Mouse (Mus musculus) embryonic facial prominence, embryonic 15.5 days (tissue): ENCODE results near the gene Pla2g2d. TPM values are rescaled to one million over a fixed set of nuclear protein-coding genes. Genes with fewer than 3 reads are reported as not detected.
A peak's percentile ranks its signal among the peaks of the same experiment; 100 is the strongest.
"Not testable (repeated sequence)": the region's sequence is repeated elsewhere in the genome, so short reads cannot be mapped to it uniquely, and the experiment has no call there.

ENCODE experiments used
- ATAC-seq: fragments of 200-750 bp; cut with Nextera tagmentation; 2 replicates; pipeline ENCODE4 v1.8.0; 2017; ENCODE audit warnings: low read depth, moderate TSS enrichment; ENCODE audit not compliant: insufficient number of reproducible peaks, low FRiP score, low TSS enrichment
- H3K27ac ChIP-seq: fragments of 300-500 bp; sonication (generic); replicated peaks from 2 replicates; pipeline ENCODE4 v1.5.1; 2015; ENCODE audit warnings: mild to moderate bottlenecking, inconsistent platforms
- H3K27me3 ChIP-seq: fragments of 300-500 bp; sonication (generic); 2 replicates; pipeline ENCODE4 v1.6.1; 2015; ENCODE audit warnings: inconsistent platforms
- H3K36me3 ChIP-seq: fragments of 300-500 bp; sonication (generic); 2 replicates; pipeline ENCODE4 v1.6.1; 2015; ENCODE audit warnings: mild to moderate bottlenecking, inconsistent platforms
- H3K4me1 ChIP-seq: fragments of 300-500 bp; sonication (generic); 2 replicates; pipeline ENCODE4 v1.6.1; 2015; ENCODE audit warnings: inconsistent platforms
- H3K4me2 ChIP-seq: fragments of 300-500 bp; sonication (generic); replicated peaks from 2 replicates; pipeline ENCODE4 v1.6.1; 2015; ENCODE audit warnings: mild to moderate bottlenecking, inconsistent platforms
- H3K4me3 ChIP-seq: fragments of 300-500 bp; sonication (generic); replicated peaks from 2 replicates; pipeline ENCODE4 v1.5.1; 2015; ENCODE audit warnings: mild to moderate bottlenecking, inconsistent platforms
- H3K9ac ChIP-seq: fragments of 300-500 bp; sonication (generic); 2 replicates; pipeline ENCODE4 v1.6.1; 2015; ENCODE audit warnings: inconsistent platforms
- H3K9me3 ChIP-seq: fragments of 300-500 bp; sonication (generic); replicated peaks from 2 replicates; pipeline ENCODE4 v1.6.1; 2016; ENCODE audit warnings: inconsistent platforms
- WGBS: fragments of 180-500 bp; shearing (Covaris S2); methylation state at CpG from one replicate; pipeline ENCODE4 v1.1.7; 2015; 5-methylcytosine and 5-hydroxymethylcytosine counted together
- polyA plus RNA-seq: library from polyadenylated mRNA; unstranded; fragments of >200 nt; fragmentation: Nextera tagmentation; extraction: Ambion mirVana; gene quantifications from 2 replicates; pipeline ENCODE4 v1.2.1, GENCODE M21; 2015

Pla2g2d gene
- polyA plus RNA-seq, 1 experiment from 2014 or later = 0.24 TPM

DNA sequence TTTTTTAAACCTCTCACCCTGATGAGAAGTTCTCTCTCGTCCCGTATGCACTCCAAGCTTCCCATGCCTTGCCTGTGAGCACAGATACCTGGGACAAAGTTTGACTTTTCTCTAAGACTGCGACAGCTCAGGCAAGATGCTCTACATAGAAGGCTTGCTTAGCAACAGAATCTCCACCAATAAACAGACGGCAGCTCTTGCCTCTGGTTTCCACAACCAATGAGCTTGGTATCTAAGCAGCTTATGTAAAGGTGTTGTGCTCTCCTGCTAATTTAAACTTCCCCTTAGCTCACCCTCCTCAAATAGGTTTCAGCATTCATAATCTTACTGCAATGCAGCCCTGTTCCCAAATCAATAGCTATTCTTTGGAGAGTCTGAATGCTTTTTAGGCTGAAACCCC lies 26.1 kb downstream of the Pla2g2d start:
- Histone ChIP-seq H3K4me2 (no peak overlapping the region), H3K36me3 (no peaks in the 10 kb centered on the region), H3K4me1 (peaks cover 8% of the 10 kb centered on the region), H3K27ac (no peak overlapping the region), H3K9ac (no peak overlapping the region), H3K27me3 (no peaks in the 10 kb centered on the region), H3K4me3 (no peak overlapping the region), H3K9me3 (no peaks in the 10 kb centered on the region)
- no peak for ATAC-seq
- WGBS = 78% methylated on average over 4 of the region's 4 CpGs

GRCm38 (mm10) chr4:138802917-138803316 lies 27.4 kb downstream of the Pla2g2d start:
- no peaks in the 10 kb centered on the region for H3K27me3 ChIP-seq
- WGBS = 84% methylated on average over 11 of the region's 11 CpGs
- no peak overlapping the region for H3K27ac ChIP-seq
- H3K9me3 ChIP-seq = no peaks in the 10 kb centered on the region
- no peak for ATAC-seq
- no peaks in the 10 kb centered on the region for H3K36me3 ChIP-seq
- H3K4me2 ChIP-seq = no peak overlapping the region
- H3K4me1 ChIP-seq = peaks cover 14% of the 10 kb centered on the region; the same call in 1 of the 2 replicates
- H3K4me3 ChIP-seq = no peak overlapping the region
- H3K9ac ChIP-seq = no peak overlapping the region

DNA sequence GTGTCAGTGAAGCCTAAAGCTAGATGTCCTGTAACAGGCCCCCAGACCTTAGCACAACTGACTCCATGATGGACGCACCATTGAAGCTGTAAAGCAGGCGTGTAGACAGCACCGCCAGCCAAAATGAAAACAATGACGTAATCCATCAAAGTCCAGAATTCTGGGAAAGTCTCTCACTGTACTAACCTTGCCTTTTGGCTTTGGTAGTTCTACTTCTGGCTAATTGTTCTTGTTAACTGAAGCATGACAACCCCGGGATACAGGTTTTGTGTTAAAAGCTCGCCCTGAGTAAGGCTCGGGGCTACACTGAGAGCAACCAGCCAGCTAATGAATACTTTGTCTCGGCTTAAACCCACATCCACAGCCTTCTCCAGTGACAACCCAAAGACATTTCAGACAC lies 29.7 kb downstream of the Pla2g2d start:
- Histone ChIP-seq H3K4me1 (peaks cover 9% of the 10 kb centered on the region; the same call in 1 of the 2 replicates), H3K9me3 (no peaks in the 10 kb centered on the region), H3K4me3 (no peak overlapping the region), H3K27ac (no peak overlapping the region), H3K27me3 (no peaks in the 10 kb centered on the region), H3K9ac (no peak overlapping the region), H3K36me3 (no peaks in the 10 kb centered on the region), H3K4me2 (no peak overlapping the region)
- ATAC-seq = no peak
- WGBS = 57% methylated on average over 8 of the region's 8 CpGs

DNA sequence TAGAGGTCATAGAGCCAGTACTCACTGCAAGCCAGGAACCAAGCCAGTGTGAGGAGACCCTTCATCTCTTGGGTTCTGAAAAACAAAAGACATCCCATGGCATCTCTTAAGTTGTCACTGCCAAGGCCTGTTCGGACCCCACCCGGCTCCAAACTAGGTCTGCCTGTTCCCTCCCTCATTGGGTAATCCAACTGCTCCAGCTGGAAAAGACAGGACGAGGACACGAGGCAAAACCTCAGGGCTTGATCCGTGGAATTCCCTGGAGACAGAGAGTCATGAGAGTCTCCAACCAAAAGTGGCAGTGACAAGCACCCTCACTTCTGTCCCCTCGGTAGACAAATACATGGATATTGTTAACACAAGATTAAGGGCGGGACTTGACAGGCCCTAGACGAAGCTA lies 30.6 kb downstream of the Pla2g2d start:
- 71% methylated on average over 8 of the region's 8 CpGs for WGBS
- Histone ChIP-seq H3K4me3 (no peak overlapping the region), H3K9me3 (no peaks in the 10 kb centered on the region), H3K9ac (no peak overlapping the region), H3K36me3 (no peaks in the 10 kb centered on the region), H3K4me1 (peaks cover 6% of the 10 kb centered on the region; the same call in 1 of the 2 replicates), H3K27me3 (no peaks in the 10 kb centered on the region), H3K27ac (no peak overlapping the region), H3K4me2 (no peak overlapping the region)
- no peak for ATAC-seq

- ATAC-seq = no peak
- no peaks in the 10 kb centered on the region for H3K27me3 ChIP-seq
These were observed 31.5 kb downstream of the Pla2g2d start for GRCm38 (mm10) chr4:138806920-138807541.

DNA sequence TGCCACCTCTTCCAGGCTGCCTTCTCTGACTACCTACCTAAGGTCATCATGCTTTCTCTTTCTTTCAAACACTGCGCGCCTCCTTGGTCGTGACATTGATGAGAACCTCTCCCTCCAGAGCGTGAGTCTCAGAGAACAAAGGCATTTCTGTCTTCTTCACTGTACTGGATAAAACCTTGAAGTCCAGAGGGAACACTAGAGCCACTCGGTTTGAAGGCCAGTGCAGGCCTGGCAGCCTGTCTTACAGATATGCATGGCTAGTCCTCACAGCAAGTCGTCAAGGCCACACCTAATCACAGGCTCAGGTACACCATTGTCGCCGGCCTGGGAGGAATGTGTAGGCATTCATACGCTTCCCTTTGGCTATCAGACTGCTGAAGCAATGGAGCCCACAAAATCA lies 40.6 kb downstream of the Pla2g2d start:
- Histone ChIP-seq H3K36me3 (no peaks in the 10 kb centered on the region), H3K9me3 (no peaks in the 10 kb centered on the region), H3K4me1 (peaks cover 7% of the 10 kb centered on the region), H3K27me3 (no peaks in the 10 kb centered on the region), H3K4me3 (no peak overlapping the region), H3K27ac (no peak overlapping the region), H3K9ac (no peak overlapping the region), H3K4me2 (no peak overlapping the region)
- 81% methylated on average over 9 of the region's 9 CpGs for WGBS
- no peak for ATAC-seq

More at GRCm38 (mm10) chr4:138806920-138807541, 31.5 kb downstream of the Pla2g2d start:
- Histone ChIP-seq H3K4me3 (no peak overlapping the region), H3K4me2 (no peak overlapping the region), H3K27ac (no peak overlapping the region), H3K9me3 (no peaks in the 10 kb centered on the region), H3K4me1 (peaks cover 6% of the 10 kb centered on the region; the same call in 1 of the 2 replicates), H3K9ac (no peak overlapping the region), H3K36me3 (no peaks in the 10 kb centered on the region)
- 50% methylated on average over 7 of the region's 7 CpGs for WGBS

DNA sequence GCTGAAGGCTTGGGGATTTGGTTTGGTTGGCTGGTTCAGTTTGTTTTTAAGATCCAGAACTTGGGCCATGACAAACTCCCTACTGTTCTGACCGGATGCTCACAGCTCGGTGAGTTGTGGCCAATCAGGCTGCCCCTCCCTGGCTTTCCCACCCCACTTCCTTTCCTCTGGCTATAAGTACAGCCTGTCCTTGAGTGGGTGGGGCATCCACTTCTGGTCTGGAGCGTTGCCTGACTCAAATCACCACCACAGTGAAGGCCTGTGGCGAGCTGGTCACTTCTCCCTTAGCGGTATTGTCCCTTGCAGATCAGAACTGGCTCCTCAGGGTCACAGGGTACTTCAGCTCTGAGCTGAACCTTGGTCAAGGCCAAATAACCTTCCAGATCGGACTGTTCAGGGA lies 42.2 kb downstream of the Pla2g2d start:
- no peaks in the 10 kb centered on the region for H3K27me3 ChIP-seq
- H3K9ac ChIP-seq = no peak overlapping the region
- H3K4me2 ChIP-seq = no peak overlapping the region
- no peak for ATAC-seq
- no peak overlapping the region for H3K4me3 ChIP-seq
- no peaks in the 10 kb centered on the region for H3K36me3 ChIP-seq
- no peak overlapping the region for H3K27ac ChIP-seq
- peaks cover 7% of the 10 kb centered on the region for H3K4me1 ChIP-seq
- H3K9me3 ChIP-seq = 0 out of 2 replicates have a peak, but pooled peaks cover 3% of the 10 kb centered on the region
- 71% methylated on average over 6 of the region's 6 CpGs for WGBS

- WGBS = 23% methylated on average over 8 of the region's 8 CpGs
- peak; percentile 70 for ATAC-seq
- Histone ChIP-seq H3K4me1 (peaks cover 7% of the 10 kb centered on the region), H3K27me3 (no peaks in the 10 kb centered on the region), H3K4me2 (0 out of 2 replicates have a peak overlapping the region, but pooled peaks have one; percentile 12), H3K9ac (no peak overlapping the region), H3K27ac (no peak overlapping the region), H3K9me3 (peaks cover 3% of the 10 kb centered on the region; the same call in 1 of the 2 replicates), H3K36me3 (no peaks in the 10 kb centered on the region), H3K4me3 (no peak overlapping the region)
These were observed 43.6 kb downstream of the Pla2g2d start for GRCm38 (mm10) chr4:138819101-138819500.

DNA sequence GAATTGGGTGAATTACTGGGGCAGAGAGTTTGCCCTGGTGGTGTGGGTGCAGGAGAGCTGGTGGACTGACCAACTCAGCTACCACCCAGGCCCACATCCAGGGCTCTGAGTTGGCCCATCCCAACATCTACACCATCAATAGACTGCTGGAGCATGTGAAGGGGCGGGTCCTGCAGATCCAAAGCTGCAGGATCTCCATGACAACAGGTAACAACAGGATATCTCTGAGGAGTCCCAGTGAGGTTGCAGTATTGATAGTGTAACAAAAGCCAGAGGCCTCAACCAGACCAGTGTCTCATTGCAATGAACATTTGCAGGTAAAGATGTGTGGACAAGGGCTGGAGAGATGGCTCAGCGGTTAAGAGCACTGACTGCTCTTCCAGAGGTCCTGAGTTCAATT lies 45.5 kb downstream of the Pla2g2d start:
- ATAC-seq = no peak
- H3K9me3 ChIP-seq = peaks cover 3% of the 10 kb centered on the region; the same call in 1 of the 2 replicates
- H3K4me1 ChIP-seq = peaks cover 7% of the 10 kb centered on the region
- no peak overlapping the region for H3K27ac ChIP-seq
- no peaks in the 10 kb centered on the region for H3K27me3 ChIP-seq
- WGBS = 88% methylated on average over 2 of the region's 2 CpGs
- no peak overlapping the region for H3K9ac ChIP-seq
- H3K36me3 ChIP-seq = no peaks in the 10 kb centered on the region
- H3K4me3 ChIP-seq = no peak overlapping the region
- no peak overlapping the region for H3K4me2 ChIP-seq

GRCm38 (mm10) chr4:138824161-138824560 lies 48.6 kb downstream of the Pla2g2d start:
- H3K27ac ChIP-seq, H3K9me3 ChIP-seq, H3K4me1 ChIP-seq, ATAC-seq, H3K27me3 ChIP-seq, H3K4me2 ChIP-seq, H3K36me3 ChIP-seq, H3K9ac ChIP-seq, H3K4me3 ChIP-seq: not testable (repeated sequence)
- WGBS = 69% methylated on average over 2 of the region's 2 CpGs

GRCm38 (mm10) chr4:138824660-138825059 lies 49.1 kb downstream of the Pla2g2d start:
- no peak for ATAC-seq
- H3K9me3 ChIP-seq = peaks cover 3% of the 10 kb centered on the region; the same call in 1 of the 2 replicates
- H3K27me3 ChIP-seq = no peaks in the 10 kb centered on the region
- H3K4me1 ChIP-seq = no peaks in the 10 kb centered on the region
- no peak overlapping the region for H3K4me2 ChIP-seq
- 77% methylated on average over 2 of the region's 2 CpGs for WGBS
- no peak overlapping the region for H3K4me3 ChIP-seq
- no peak overlapping the region for H3K27ac ChIP-seq
- H3K9ac ChIP-seq = no peak overlapping the region
- no peaks in the 10 kb centered on the region for H3K36me3 ChIP-seq
